ENCODE assay signal across 10 mouse cellular contexts in genomic region chr5:111243447-111244040, GRCm38 (mm10).
DNase-seq lines count a peak whose midpoint lies in the region; ATAC-seq and TF ChIP-seq lines count a peak whose summit lies in the region.
"Had no signal": no experiment of that assay in that cellular context is flagged by ENCODE, and none has a peak within 500 bp of the region (broad histone marks: within the 10 kb centered on the region; RNA-seq: fewer than 3 reads in every experiment).

No protein-coding gene starts in this region.

- no peak for ATAC-seq in kidney, embryonic 15.5 days (replicated peaks; ENCODE audit: low FRiP score)
- ATAC-seq in hindbrain, embryonic 14.5 days (ENCODE audit: low FRiP score) = no peak
- no peak for ATAC-seq in midbrain, embryonic 14.5 days (ENCODE audit: low FRiP score, low TSS enrichment)
- ATAC-seq in megakaryocyte, adult 5-6 weeks (ENCODE audit: poor library complexity, severe bottlenecking) = no peak

- H3K4me3 ChIP-seq in kidney, embryonic 15.5 days (replicated peaks) = no peak overlapping the region
- no peak overlapping the region for H3K4me3 ChIP-seq in kidney, adult 2 months (ENCODE audit: insufficient read depth, low read depth, low read length)
- H3K4me3 ChIP-seq in embryonic facial prominence, embryonic 10.5 days = 0 out of 2 replicates have a peak overlapping the region, but pooled peaks have one; percentile 11
- no peak overlapping the region for H3K4me3 ChIP-seq in hindbrain, embryonic 14.5 days (replicated peaks; ENCODE audit: low read length)
- no peak overlapping the region for H3K4me3 ChIP-seq in midbrain, embryonic 14.5 days (replicated peaks; ENCODE audit: low read depth, low read length)
- H3K4me3 ChIP-seq: neural tube, embryonic 12.5 days had no signal

- no peak for TF ChIP-seq POLR2A in kidney, adult 2 months (IDR thresholded peaks at IDR 0.05; ENCODE audit: low read depth, low read length)

- WGBS in kidney, embryonic 15.5 days = 16% methylated on average over 14 of the region's 14 CpGs
- WGBS in kidney, adult 2 months = 50% methylated on average over 14 of the region's 14 CpGs
- 17% methylated on average over 14 of the region's 14 CpGs for WGBS in embryonic facial prominence, embryonic 10.5 days
- 26% methylated on average over 14 of the region's 14 CpGs for WGBS in hindbrain, embryonic 14.5 days
- WGBS in midbrain, embryonic 14.5 days = 11% methylated on average over 14 of the region's 14 CpGs

- H3K27ac ChIP-seq in kidney, embryonic 15.5 days = no peak overlapping the region
- no peak overlapping the region for H3K27ac ChIP-seq in kidney, adult 2 months (ENCODE audit: insufficient read depth, low read depth, low read length)
- H3K27ac ChIP-seq in embryonic facial prominence, embryonic 10.5 days (replicated peaks) = peak overlapping the region; percentile 71
- H3K27ac ChIP-seq in hindbrain, embryonic 14.5 days = peak overlapping the region; percentile 28; the same call in 1 of the 2 replicates
- peak overlapping the region; percentile 10 for H3K27ac ChIP-seq in midbrain, embryonic 14.5 days (replicated peaks; ENCODE audit: low read depth, low read length)
- H3K27ac ChIP-seq: neural tube, embryonic 12.5 days had no signal

- H3K9me3 ChIP-seq in kidney, embryonic 15.5 days (replicated peaks) = no peaks in the 10 kb centered on the region
- no peaks in the 10 kb centered on the region for H3K9me3 ChIP-seq in embryonic facial prominence, embryonic 10.5 days
- H3K9me3 ChIP-seq in hindbrain, embryonic 14.5 days (ENCODE audit: control insufficient read depth, low read length) = no peaks in the 10 kb centered on the region
- H3K9me3 ChIP-seq in midbrain, embryonic 14.5 days (ENCODE audit: control insufficient read depth, low read length) = no peaks in the 10 kb centered on the region
- H3K9me3 ChIP-seq: neural tube, embryonic 12.5 days had no signal

- H3K4me1 ChIP-seq in kidney, embryonic 15.5 days = peaks cover 22% of the 10 kb centered on the region
- no peaks in the 10 kb centered on the region for H3K4me1 ChIP-seq in kidney, adult 2 months (ENCODE audit: control insufficient read depth, insufficient read depth, low read length)
- H3K4me1 ChIP-seq in embryonic facial prominence, embryonic 10.5 days = peaks cover 55% of the 10 kb centered on the region
- peaks cover 12% of the 10 kb centered on the region; the same call in 1 of the 2 replicates for H3K4me1 ChIP-seq in hindbrain, embryonic 14.5 days (replicated peaks; ENCODE audit: control insufficient read depth, insufficient read depth, low read length)
- peaks cover 26% of the 10 kb centered on the region for H3K4me1 ChIP-seq in midbrain, embryonic 14.5 days (ENCODE audit: control insufficient read depth, insufficient read depth, low read length)

- H3K4me2 ChIP-seq in kidney, embryonic 15.5 days = no peak overlapping the region
- no peak overlapping the region for H3K4me2 ChIP-seq in hindbrain, embryonic 14.5 days (replicated peaks)
- no peak overlapping the region for H3K4me2 ChIP-seq in midbrain, embryonic 14.5 days (ENCODE audit: low read length)
- H3K4me2 ChIP-seq: neural tube, embryonic 12.5 days had no signal

- no peaks in the 10 kb centered on the region for H3K27me3 ChIP-seq in kidney, embryonic 15.5 days
- H3K27me3 ChIP-seq in kidney, adult 2 months (replicated peaks; ENCODE audit: control insufficient read depth, insufficient read depth, low read length) = no peaks in the 10 kb centered on the region
- H3K27me3 ChIP-seq in embryonic facial prominence, embryonic 10.5 days (replicated peaks; ENCODE audit: low read depth, poor library complexity, severe bottlenecking) = 0 out of 2 replicates have a peak, but pooled peaks cover 7% of the 10 kb centered on the region
- H3K27me3 ChIP-seq in hindbrain, embryonic 14.5 days (ENCODE audit: control insufficient read depth, insufficient read depth, low read length) = no peaks in the 10 kb centered on the region
- H3K27me3 ChIP-seq in midbrain, embryonic 14.5 days (ENCODE audit: control insufficient read depth, insufficient read depth, low read length) = no peaks in the 10 kb centered on the region
- H3K27me3 ChIP-seq: neural tube, embryonic 12.5 days had no signal

- no peak for DNase-seq in kidney, adult 2 months
- peak; percentile 85 for DNase-seq in embryonic facial prominence, embryonic 10.5 days (ENCODE audit: low spot score)
- DNase-seq in hindbrain, embryonic 14.5 days (ENCODE audit: low spot score) = no peak
- peak; percentile 67 for DNase-seq in midbrain, embryonic 14.5 days
- DNase-seq in right cerebral cortex, postnatal 4 days = no peak
- DNase-seq: kidney, adult 8-10 months; thymus, adult 18-20 months had no signal

- H3K9ac ChIP-seq in kidney, embryonic 15.5 days = 0 out of 2 replicates have a peak overlapping the region, but pooled peaks have one; percentile 17
- H3K9ac ChIP-seq in hindbrain, embryonic 14.5 days = no peak overlapping the region
- no peak overlapping the region for H3K9ac ChIP-seq in midbrain, embryonic 14.5 days (replicated peaks; ENCODE audit: low read length)
- H3K9ac ChIP-seq: neural tube, embryonic 12.5 days had no signal

- peaks cover 31% of the 10 kb centered on the region for H3K36me3 ChIP-seq in kidney, embryonic 15.5 days
- no peaks in the 10 kb centered on the region for H3K36me3 ChIP-seq in kidney, adult 2 months (ENCODE audit: control insufficient read depth, insufficient read depth, low read length)
- H3K36me3 ChIP-seq in embryonic facial prominence, embryonic 10.5 days (replicated peaks) = peaks cover 33% of the 10 kb centered on the region
- H3K36me3 ChIP-seq in hindbrain, embryonic 14.5 days (replicated peaks; ENCODE audit: control insufficient read depth, insufficient read depth) = peaks cover 23% of the 10 kb centered on the region; the same call in 1 of the 2 replicates
- peaks cover 13% of the 10 kb centered on the region for H3K36me3 ChIP-seq in midbrain, embryonic 14.5 days (ENCODE audit: control insufficient read depth, insufficient read depth, low read length)

- no peak for TF ChIP-seq CTCF in kidney, adult 2 months (conservative IDR thresholded peaks at IDR 0.05; ENCODE audit: insufficient read depth, insufficient read length, low read depth, low read length)

Comparison
In these comparisons a context has a peak if more than half of its experiments do, and no peak if none do; other contexts are left out.
1. H3K27ac ChIP-seq: peak in embryonic facial prominence, embryonic 10.5 days (single experiment), hindbrain, embryonic 14.5 days (single experiment) and midbrain, embryonic 14.5 days (single experiment); none in kidney, embryonic 15.5 days (single experiment) and kidney, adult 2 months (single experiment).
2. DNase-seq: peak in embryonic facial prominence, embryonic 10.5 days (single experiment) and midbrain, embryonic 14.5 days (single experiment); none in kidney, adult 2 months (single experiment), hindbrain, embryonic 14.5 days (single experiment) and right cerebral cortex, postnatal 4 days (single experiment).